Mouse (Mus musculus) layer of hippocampus, postnatal 14 days (tissue): ENCODE measurements around the gene Lurap1. TPM values are rescaled to one million over a fixed set of nuclear protein-coding genes. Genes with fewer than 3 reads are reported as not detected.

Source experiments
- DNase-seq, 2 experiments: peaks; one replicate each; pipeline ENCODE4 v3.0.0; 2021 to 2022; ENCODE audit warnings: low spot score in 2 of 2, mixed read lengths in 1 of 2
- long read RNA-seq, 2 experiments: library from polyadenylated mRNA; stranded (forward); transcript quantifications; one replicate each; pipeline ENCODE4 v2.0.0; 2021
- total RNA-seq, 2 experiments: library from RNA; stranded (reverse); gene quantifications; 2 replicates each; pipeline ENCODE4 v1.2.3; 2021

Gene Lurap1
- 10 to 100 TPM; 18.2 to 23.8 TPM for total RNA-seq
- long read RNA-seq, experiment 1, full-length matches to known transcripts = 4 of 6 reads
- long read RNA-seq, experiment 1, partial matches to known transcripts = 0 of 6 reads
- long read RNA-seq, experiment 1, other reads (novel, unspliced or antisense) = 2 of 6 reads
- long read RNA-seq, experiment 2, full-length matches to known transcripts = 10 of 18 reads
- long read RNA-seq, experiment 2, partial matches to known transcripts = 0 of 18 reads
- long read RNA-seq, experiment 2, other reads (novel, unspliced or antisense) = 8 of 18 reads

DNA sequence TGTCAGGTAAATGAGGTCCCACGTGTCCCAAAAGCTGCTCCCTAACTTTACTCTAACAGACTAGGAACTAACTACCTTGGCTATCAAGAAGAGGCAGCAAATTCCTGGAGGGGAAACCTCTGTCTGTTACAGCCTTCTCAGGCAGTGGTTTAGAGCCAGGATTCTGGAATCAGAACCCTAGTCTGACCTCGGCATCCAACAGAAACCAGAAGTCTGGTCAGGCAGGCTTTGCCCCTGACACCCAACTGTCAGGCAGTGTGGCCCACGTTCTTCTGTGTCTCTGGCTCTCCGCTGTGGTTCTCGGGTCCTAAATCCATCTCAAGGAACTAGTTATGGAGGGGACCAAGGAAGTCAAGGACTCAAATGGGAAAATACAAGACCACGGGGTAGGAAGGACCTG, at the start of gene Lurap1:
TSS of gene Lurap1 (minus strand) at position 101 of the 400 bp plus-strand sequence.
- no peak for DNase-seq

DNA sequence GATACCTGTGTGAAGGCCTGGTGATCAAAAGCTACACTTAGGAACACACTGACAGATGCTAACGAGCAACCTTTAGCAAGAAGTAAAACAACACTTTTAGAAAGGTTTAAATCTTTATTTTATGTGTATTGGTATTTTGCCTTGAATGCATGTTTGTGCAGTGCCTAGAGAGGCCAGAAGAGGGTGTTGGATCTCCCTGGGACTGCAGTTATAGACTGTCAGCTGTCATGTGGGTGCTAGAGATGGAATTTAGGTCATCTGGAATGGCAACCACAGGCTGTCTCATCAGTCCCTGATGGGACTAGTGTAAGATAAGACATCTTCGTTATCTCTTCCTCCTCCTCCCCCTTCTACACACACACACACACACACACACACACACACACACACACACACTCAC, 47.3 kb upstream of the Lurap1 start:
- no peak for DNase-seq

DNA sequence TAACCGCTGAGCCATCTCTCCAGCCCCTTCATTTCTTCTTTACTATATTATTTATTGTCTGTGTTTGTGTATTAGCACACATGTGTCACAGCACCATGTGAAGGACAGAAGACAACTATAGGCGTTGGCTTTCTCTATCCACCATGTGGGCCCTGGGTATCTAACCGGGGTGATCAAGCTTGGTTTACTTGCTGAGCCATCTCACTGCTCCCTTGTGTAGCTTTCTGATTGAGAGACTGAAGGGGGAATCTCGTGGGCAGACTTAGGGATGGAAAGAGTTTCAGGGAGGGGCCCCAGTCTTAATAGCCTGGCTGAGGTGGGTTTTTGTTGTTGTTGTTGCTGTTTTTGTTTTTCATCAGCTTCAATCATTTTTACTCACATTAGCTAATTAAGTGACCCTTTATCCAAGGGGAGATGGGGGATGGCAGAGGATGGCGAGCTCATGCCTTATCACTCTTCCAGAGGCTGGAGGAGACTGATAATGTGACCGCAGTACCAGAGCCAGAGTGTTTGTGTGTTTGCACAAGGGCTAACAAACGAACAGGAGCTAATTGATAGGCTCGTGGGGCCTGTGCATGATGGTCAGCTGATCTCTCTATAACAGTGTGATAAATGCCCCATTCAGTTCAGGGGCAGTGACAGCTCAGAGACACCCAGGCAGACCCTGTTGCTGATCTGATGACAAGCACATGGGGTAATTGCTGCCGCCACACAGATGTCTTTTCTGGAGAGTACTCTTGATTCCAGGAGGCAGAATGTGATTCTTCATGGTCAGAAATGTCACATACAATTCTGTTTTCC, 42.6 kb upstream of the Lurap1 start:
- no peak for DNase-seq

DNA sequence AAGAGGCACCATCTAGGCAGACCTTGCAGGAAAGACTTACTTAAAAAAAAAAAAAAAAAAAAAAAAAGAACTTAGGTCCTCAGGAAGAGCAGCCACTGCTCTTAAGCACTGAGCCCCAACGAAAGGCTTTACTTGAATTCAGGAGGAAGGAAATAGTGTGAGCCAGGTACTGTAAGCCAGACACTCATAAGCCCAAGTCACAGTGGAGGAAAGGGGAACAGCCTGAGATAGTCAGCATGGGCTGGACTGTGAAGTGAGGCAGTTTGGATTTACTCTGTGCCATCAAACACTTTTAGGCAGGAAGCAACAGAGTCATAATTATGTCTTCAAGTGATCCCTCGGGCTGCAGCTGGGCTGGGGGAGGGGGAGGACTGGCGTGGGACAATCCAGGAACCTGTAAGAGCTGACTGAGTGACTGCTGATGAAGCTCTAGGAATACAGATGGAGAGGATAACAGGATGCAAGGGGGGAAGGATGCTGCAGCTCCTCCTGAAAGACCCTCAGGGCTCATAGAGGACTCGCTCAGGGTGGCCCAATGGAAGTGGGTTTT, 41.2 kb upstream of the Lurap1 start:
- DNase-seq = no peak

DNA sequence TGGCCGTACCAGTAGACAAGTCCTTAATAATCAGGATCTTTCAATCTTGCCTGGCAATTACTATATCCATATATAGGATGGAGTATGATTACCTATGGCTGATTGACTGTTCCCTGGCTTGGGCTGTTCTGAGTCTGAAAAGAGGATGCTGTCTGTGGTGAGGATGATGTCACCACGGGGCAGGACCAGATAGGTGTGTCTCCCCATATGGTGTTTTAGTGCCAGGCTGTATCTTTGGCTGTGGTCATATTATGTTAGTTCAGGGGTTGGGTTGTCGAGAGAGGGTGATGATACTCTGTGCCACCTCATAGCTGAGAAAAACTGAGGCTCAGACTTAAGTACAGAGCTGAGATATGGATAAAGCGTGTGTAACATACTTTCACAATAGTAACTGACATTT, 33.9 kb upstream of the Lurap1 start:
- DNase-seq = no peak

DNA sequence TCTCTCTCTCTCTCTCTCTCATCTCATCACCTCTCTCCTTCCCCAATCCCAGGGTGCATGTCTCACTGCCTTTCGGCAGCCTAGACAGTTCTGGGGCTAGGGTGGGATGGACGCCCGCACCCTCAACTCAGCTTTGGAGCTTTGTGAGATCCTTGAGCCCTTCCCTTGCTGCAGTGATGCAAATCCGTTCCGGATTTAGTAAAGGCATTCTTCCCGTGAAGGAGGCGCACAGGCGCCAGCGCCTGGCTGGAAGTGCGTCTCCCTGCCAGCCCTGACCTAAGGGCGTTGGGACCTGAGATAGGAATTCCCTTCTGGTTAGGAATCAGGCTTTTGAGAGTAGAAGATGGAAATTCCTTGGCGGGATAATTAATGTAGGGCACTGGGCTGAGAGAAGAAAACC, 31.6 kb upstream of the Lurap1 start:
- no peak for DNase-seq

DNA sequence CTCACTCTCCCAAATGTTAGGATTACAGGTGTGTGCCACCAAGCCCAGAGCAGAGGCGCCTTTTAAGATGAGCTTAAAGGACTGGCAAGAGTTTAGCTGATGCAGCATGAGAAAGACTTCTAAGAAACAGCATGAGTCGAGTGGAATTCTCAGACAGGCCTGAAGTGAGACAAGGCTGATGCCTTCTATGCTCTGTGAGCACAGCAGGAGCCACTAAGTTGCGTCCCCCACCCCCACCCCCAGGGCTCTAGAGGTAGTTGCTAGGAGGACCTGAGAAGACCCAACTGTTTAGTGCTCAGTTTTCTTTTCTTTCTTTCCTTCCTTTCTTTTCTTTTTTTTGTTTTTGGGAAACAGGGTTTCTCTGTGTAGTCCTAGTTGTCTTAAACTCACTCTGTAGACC, 30.9 kb upstream of the Lurap1 start:
- no peak for DNase-seq

DNA sequence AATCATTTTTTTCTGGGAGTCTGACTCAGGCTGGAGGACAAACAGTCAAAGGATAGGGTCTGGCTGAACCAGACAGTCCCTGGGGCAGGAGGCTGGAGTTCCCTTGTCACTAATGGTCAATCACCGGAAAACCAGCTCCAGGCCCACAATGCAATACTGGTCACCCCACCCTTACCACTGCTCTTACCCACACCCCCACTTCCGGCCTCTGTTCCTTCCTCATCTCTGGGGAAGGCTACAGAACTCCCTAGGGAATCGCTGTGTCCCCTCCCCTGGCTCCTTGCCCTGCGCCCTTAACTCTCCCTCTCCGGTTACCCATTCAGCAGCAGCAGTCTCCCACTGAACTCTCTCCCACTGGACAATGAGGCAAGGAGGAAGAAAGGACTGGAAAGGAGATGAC, 26.0 kb upstream of the Lurap1 start:
- no peak for DNase-seq

DNA sequence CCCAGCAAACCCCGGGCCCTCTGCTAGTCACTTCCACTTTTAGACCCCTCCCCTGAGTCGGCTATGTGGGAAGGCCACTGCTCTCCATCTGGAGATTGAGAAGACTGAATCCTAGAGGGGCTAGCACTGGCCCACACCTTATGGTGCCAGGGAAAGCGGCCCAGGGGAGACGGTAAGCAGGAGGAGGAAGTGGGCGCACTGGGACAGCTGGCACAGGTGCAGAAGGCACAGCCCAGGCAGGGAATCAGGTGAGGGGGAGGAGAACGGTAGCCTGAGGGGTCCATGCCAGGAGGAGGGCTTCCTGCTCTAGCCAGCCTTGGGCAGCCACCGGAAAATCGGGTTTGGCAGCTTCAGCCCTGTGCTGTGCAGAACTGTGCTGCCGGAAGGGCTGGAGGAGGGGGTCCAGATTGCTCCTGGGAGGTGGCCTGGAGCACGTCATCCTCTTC, 25.4 kb upstream of the Lurap1 start:
- peak; percentile 65 to 75 for DNase-seq

DNA sequence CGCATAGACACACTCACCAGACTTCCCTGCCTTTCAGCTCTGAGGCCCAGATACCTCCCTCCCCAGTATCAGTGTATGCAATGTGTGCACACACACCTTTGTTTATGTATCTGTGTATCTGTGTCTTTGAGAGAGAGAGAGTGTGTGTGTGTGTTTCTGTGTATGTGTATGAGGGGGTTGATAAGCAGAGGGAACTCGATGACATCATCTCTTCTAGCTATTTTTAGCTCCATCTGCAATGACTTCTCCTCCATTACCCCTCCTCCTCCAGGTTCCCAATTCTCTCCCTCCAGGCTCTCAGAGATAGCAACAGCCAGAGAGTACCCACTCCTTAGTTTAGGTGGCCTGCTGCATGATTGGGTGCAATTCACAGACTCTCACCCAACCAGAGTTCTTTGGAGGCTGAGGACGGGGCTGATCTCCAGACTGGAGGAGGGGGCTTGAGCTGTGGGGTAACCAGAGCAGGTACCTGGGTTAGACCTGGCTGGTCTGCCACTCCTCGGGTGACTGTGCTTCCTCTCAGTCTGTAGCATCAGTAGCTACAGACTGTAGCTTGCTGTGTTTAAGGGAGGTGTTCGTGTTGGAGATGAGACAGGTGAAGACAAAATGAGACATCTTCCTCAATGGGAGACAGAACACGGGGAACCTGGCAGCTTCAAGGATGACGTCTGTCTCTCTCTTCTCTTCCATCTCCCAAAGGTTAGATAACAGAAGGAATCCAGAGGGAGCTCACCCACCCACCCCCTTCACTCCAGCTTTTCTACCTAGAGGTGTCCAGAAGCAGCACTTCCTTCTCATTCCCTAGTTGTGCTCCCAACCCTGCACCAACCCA, 24.8 kb upstream of the Lurap1 start:
- peak in 1 of 2 experiments; percentile 36 for DNase-seq

DNA sequence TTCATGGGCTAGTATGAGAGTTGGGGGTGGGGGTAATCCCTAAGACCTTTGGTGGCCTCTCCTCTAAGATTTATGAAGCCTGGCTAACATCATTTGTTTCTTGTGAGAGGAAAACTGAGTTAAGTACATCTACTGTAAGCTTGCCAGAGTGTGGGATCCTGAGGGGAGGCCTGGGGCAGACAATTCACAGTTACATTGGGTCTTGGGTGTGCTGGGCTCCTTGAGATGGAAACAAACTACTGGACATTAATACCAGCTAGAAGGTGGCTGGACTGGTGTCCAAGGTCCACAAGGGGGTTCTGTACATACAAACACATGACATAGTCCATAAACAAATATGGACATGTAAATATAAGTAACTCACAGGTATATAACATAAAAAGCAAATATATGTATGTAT, 24.0 kb upstream of the Lurap1 start:
- DNase-seq = no peak

DNA sequence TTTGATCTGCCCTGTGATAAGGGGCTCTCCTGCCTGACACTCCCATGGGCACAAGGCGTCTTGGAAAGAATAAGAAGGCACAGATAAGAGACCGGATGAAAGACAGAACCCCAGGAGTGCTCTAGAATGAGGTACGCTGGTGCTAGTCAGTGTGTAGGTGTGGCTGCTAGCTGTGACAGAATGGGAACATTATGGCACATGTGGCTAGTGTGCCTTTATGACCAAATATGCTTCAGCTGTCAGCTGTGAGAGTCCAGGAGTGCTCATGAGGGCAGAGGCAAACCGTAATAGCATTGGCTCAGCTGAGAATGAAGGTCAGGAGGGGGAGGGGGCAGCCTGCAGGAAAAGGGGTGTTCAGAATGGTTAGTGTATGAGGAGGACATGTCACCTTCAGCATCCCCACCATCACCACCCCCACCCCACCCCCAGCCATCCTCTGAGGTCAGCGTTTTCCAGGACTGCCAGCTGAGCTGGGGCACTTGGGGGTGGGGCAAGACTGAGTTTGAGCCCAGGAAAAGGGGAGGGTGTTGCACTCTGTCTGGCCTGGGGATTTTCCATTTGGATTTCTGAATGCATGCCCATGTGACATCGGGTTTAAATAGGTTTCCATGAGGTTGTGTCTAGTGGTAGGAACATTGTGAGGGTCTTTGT, 23.5 kb upstream of the Lurap1 start:
- DNase-seq = no peak

DNA sequence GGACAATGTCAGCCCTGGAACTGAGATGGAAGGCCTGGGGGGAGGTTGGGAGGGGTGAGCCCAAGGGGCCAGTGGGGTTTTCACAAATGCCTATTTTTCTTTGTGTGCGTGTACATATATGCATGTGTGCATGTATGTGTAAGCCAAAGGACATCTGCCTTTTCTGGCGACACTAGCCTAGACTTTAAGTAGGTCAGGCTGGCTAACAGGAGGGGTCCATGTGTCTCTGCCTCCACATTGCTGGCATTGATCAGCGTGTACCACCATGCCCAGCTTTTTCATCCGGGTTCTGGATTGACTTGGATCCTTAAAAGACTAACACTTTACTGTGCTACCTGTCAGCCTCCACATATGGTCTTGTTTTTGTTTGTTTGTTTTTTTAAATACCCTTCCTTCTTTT, 22.6 kb upstream of the Lurap1 start:
- no peak for DNase-seq

DNA sequence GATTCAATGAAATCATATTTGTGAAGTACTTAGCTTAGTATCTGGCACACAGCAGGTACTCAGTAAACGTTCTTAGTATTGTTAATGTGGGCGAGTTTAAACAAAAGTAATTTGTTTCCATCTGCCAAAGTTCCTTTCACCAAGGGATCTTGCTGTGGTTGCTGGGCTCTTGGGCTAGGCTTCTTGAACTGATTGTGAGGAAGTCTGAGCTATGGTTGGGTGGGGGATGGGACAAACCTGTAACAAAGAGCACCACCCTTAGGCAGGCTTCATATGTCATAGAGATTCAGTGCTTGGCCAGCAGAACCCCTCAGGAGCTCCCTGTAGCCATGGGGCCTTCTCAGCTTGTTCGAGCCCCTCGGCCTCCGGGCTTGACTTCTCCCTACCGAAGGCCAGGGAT, 21.9 kb upstream of the Lurap1 start, which contains the start of the genes 1700042G07Rik and Gm49337:
TSS of gene 1700042G07Rik (plus strand) at position 301 of the 400 bp plus-strand sequence.
TSS of gene Gm49337 (plus strand) at position 313 of the 400 bp plus-strand sequence.
- no peak for DNase-seq

DNA sequence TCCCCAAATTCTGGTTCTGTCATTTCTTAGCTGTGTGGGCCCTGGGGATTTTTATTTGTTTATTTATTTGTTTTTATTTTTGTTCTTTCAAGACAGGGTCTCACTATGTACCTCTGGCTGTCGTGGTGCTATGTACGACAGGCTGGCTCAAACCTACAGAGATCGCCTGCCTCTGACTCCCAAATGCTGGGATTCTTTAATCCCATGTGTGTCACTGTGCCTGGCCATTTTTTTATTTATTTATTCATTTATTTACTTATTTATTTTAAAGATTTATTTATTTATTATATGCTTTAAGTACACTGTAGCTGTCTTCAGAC, 18.2 kb upstream of the Lurap1 start:
- no peak for DNase-seq

DNA sequence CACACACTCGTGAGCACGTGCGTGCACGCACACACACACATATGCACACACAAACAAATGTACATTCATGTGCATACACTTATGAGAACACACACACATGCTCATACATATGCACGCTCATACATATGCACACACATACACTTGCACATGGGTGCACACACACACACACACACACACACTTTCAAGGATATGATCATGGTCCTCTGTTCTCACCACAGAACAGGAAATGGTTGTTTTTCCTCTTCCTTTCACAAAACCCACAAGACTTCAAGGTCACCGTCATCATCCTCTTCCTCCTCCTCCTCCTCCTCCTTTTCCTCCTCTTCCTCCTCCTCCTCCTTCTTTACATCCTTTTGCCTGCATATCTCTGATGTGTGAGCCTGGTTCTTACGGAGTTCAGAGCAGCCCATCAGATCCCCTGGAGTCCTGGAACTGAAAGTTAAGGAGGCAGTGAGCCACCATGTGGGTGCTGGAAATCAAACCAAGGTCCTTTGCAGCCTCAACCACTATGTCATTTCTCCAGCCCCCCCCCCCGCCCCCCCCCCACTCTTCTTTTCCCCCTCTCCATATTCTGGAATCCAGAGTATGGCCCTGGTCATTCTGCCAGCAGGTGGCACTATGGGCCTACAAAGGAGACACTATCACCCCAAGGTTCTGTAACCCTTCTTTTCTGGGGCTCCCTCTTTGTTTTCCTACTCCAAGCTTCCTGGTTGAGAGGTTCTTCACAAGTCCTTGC, 17.6 kb upstream of the Lurap1 start:
- DNase-seq = peak; percentile 72 to 83

DNA sequence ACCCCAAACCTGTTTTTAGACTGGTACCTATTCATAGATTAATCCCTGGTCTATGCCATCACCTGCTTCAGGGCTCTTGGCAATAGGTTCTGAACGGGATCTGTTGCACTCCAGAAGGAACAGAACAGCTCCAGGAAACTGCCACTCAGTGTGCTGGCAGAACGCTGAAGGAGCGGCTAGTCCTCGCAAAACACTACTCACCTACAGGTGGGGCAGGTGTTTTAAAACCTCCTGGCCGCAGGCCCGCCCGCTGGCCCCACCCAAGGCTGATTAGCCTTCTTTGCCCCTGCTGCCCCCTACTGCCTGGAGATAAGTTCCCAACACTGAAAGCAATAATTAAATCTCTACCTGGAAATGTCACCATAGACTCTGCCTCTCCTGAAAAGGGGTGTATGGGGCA, 16.3 kb upstream of the Lurap1 start, which contains the start of gene Tspan1:
TSS of gene Tspan1 (minus strand) at position 198 of the 400 bp plus-strand sequence.
- no peak for DNase-seq

DNA sequence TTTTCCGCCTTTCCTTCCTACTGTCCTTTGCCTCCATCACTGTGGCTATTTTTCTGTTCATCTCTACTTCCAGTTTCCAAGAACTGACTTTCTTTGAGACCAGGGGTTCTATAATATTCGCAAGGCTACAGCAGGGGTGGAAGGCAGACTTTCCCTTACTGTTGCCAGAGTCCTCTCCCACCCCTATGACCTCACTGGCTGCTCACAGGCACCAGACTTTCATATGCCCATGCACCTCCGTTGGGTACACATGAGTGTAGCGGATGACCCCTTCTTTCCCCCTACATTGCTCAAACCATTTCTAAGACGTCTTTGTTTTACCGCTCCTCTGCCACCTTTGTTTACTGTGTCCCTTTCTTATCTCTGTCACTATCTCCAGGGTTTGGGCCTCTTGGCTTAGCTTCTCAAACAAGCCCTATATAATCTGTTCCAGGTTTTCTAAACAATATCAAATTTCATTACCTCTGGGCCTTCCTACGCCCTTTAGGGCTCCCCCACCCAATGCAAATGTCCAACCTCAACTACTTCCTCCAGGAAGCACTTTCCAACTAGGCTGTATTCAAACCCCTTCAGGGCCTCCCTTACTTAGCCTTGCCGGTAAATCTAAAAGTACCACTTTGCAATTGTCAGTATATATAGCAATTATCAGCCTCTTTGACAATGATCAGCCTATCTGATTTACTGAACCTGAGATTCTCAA, 14.7 kb upstream of the Lurap1 start:
- DNase-seq = no peak

DNA sequence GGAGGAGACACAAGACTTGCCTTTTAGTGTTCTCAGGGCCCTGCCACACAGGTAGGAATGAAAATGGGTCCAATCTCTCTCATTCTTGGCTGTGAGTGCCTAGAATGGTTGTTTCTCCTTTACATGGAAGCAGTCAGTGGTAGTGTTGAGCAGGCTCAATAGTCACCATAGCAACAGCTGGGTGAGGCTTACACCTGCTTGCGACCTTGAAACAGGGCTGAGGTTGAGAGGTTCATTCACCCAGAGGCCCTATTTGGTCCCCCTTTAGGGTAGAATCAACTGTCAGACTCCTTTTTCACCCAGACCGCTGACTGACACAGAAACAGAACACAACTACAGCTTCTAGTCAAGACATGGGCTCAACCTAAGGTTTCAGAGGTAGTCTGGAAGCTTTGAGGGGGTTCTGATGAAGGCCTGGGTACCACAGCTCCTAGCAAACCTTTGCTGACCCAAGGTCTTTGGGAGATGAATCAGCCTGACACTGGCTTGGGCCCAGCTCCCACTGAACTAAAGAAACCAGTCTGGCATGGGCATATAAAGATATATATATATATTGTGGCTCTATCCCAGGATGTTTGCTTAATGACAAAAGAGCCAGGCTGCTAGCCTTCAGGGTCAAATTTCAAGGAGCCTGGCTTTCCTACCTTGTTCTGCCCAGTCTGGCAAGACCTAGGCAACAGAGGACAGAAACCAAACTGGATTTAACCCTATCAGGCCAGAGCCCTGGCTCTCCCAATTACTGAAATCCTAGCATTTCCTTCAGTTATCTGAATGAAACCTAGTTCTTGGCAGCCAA, 13.8 kb upstream of the Lurap1 start:
- DNase-seq = no peak
